Mouse (Mus musculus): ENCODE measurements at regions not wholly inside any gene's neighbourhood (a gene's known extent, or its start where the extent isn't known, plus 50 kb on each side); places are given as distances from the start of the nearest gene placed in this dataset.

- DNase-seq (ENCODE audit: low spot score in 2 of 2): no peak
Measured at GRCm38 (mm10) chr7:114345860-114346259, 69.2 kb upstream of the Pde3b start.

DNA sequence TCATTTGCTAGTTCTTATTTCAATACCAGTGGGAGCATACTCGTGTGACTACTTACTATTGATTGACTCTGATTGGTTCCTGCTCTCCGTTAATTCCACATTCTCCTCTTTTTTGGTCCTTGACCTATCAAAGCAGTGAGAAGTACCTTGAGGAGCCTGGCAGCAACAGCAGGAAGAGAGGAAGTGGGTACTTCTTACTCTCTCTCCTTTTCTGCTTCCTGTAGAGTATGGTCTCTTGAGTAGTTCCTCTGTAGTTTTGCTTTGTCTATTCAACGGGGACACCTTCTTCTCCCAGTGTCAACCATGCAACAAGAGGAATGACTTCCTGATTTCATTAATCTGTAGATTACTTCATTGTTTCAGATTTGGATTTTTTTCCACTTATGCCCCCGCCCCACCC lies 68.1 kb upstream of the Pde3b start:
- no peak for DNase-seq (ENCODE audit: low spot score in 2 of 2)

GRCm38 (mm10) chr7:114350968-114351367 lies 64.1 kb upstream of the Pde3b start:
- peak in 1 of 2 experiments; percentile 8 for DNase-seq (ENCODE audit: low spot score in 2 of 2)

- no peak for DNase-seq (ENCODE audit: low spot score in 2 of 2)
Measured at GRCm38 (mm10) chr7:114356381-114356780, 58.7 kb upstream of the Pde3b start.

- DNase-seq (ENCODE audit: low spot score in 2 of 2): no peak
Measured at GRCm38 (mm10) chr7:114362166-114362565, 52.9 kb upstream of the Pde3b start.

GRCm38 (mm10) chr7:114364041-114364440 lies 51.0 kb upstream of the Pde3b start:
- no peak for DNase-seq (ENCODE audit: low spot score in 2 of 2)

Measured in layer of hippocampus, postnatal 14 days (tissue).